Mouse (Mus musculus): ENCODE data around the gene N4bp1.

N4bp1 gene

GRCm38 (mm10) chr8:86897726-86898419 lies 12.8 kb upstream of the N4bp1 start:
- no peak for DNase-seq (ENCODE audit: low read depth, low spot score)

- no peak for DNase-seq (ENCODE audit: low read depth, low spot score)
These were observed 10.3 kb upstream of the N4bp1 start for GRCm38 (mm10) chr8:86895390-86895789.

GRCm38 (mm10) chr8:86894194-86894761 lies 9.2 kb upstream of the N4bp1 start:
- DNase-seq (ENCODE audit: low read depth, low spot score) = no peak

- no peak for DNase-seq (ENCODE audit: low read depth, low spot score)
These were observed 8.5 kb upstream of the N4bp1 start for GRCm38 (mm10) chr8:86893554-86893953.

GRCm38 (mm10) chr8:86891533-86891932 lies 6.5 kb upstream of the N4bp1 start:
- no peak for DNase-seq (ENCODE audit: low read depth, low spot score)

GRCm38 (mm10) chr8:86888058-86888939 lies 3.2 kb upstream of the N4bp1 start:
- DNase-seq (ENCODE audit: low read depth, low spot score) = no peak

- no peak for DNase-seq (ENCODE audit: low read depth, low spot score)
These were observed 991 bp downstream of the N4bp1 start for GRCm38 (mm10) chr8:86884067-86884466.

GRCm38 (mm10) chr8:86882568-86883478 lies 2.2 kb downstream of the N4bp1 start:
- no peak for DNase-seq (ENCODE audit: low read depth, low spot score)

GRCm38 (mm10) chr8:86881951-86882350 lies 3.1 kb downstream of the N4bp1 start:
- DNase-seq (ENCODE audit: low read depth, low spot score) = no peak

GRCm38 (mm10) chr8:86881068-86881609 lies 3.9 kb downstream of the N4bp1 start:
- no peak for DNase-seq (ENCODE audit: low read depth, low spot score)

GRCm38 (mm10) chr8:86876831-86877230 lies 8.2 kb downstream of the N4bp1 start:
- DNase-seq (ENCODE audit: low read depth, low spot score) = no peak

GRCm38 (mm10) chr8:86874055-86874454 lies 11.0 kb downstream of the N4bp1 start:
- no peak for DNase-seq (ENCODE audit: low read depth, low spot score)

- no peak for DNase-seq (ENCODE audit: low read depth, low spot score)
These were observed 11.9 kb downstream of the N4bp1 start for GRCm38 (mm10) chr8:86873151-86873550.

GRCm38 (mm10) chr8:86872097-86872815 lies 12.8 kb downstream of the N4bp1 start:
- no peak for DNase-seq (ENCODE audit: low read depth, low spot score)

GRCm38 (mm10) chr8:86871421-86871820 lies 13.6 kb downstream of the N4bp1 start:
- DNase-seq (ENCODE audit: low read depth, low spot score) = no peak

GRCm38 (mm10) chr8:86870771-86871170 lies 14.3 kb downstream of the N4bp1 start:
- no peak for DNase-seq (ENCODE audit: low read depth, low spot score)

- DNase-seq (ENCODE audit: low read depth, low spot score) = no peak
These were observed 17.0 kb downstream of the N4bp1 start for GRCm38 (mm10) chr8:86868041-86868440.

GRCm38 (mm10) chr8:86864764-86865163 lies 20.3 kb downstream of the N4bp1 start:
- no peak for DNase-seq (ENCODE audit: low read depth, low spot score)

- no peak for DNase-seq (ENCODE audit: low read depth, low spot score)
These were observed 22.2 kb downstream of the N4bp1 start for GRCm38 (mm10) chr8:86862837-86863236.

- DNase-seq (ENCODE audit: low read depth, low spot score) = no peak
These were observed 22.8 kb downstream of the N4bp1 start for GRCm38 (mm10) chr8:86862155-86862816.

All from mesoderm, embryonic 11.5 days (tissue).